Mouse (Mus musculus): ENCODE data around the gene Mesd. TPM values are rescaled to one million over a fixed set of nuclear protein-coding genes. Genes with fewer than 3 reads are reported as not detected.
A peak's percentile ranks its signal among the peaks of the same experiment; 100 is the strongest.

Mesd gene
- polyA plus RNA-seq, 1 experiment: 74.5 TPM

DNA sequence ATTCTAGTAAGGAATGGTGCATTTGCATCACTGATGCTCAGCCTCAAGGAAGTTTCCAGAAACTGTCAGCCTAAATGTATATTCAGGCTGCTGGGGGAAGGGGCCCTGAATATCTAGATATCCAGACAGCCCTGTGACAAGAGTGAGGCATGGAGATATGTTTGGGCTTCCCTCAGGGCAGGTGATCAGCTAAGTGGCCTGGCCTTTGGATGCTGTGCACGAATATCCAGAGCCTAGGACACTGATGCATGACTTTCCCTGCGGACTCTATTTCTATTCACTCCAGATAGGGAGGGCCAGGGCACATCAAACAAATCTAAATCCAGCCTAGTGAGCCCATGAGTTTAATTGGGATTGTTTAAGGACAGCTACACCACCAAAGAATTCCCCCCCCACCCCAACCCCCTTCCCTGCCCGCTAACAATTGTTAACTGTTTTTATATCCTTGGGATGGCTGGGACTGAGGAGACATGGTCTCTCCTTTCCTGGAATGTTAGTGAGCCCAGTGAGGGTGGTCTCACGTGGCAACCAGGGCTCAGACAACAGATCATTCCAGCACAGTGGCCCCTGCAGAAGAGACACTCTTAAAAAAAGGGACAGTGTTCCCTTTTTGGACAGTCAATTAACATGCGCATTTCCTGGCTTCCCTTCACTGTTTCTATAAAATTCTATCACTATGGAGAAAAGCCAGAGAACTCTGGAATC, 14.3 kb upstream of the Mesd start:
- no peaks in the 10 kb centered on the region for H3K79me2 ChIP-seq (ENCODE audit: control insufficient read depth, insufficient read depth)
- TF ChIP-seq USF1 (IDR thresholded peaks at IDR 0.05; ENCODE audit: low read depth) (no peak), MYOD1 (IDR thresholded peaks at IDR 0.05; ENCODE audit: control insufficient read depth, insufficient read length, low read depth) (no peak), MYOG (IDR thresholded peaks at IDR 0.05; ENCODE audit: control insufficient read depth, extremely low read depth, insufficient read length) (no peak), MAX (IDR thresholded peaks at IDR 0.05) (no peak), CTCF (IDR thresholded peaks at IDR 0.05; ENCODE audit: control insufficient read depth, insufficient read depth, insufficient read length) (no peak)

DNA sequence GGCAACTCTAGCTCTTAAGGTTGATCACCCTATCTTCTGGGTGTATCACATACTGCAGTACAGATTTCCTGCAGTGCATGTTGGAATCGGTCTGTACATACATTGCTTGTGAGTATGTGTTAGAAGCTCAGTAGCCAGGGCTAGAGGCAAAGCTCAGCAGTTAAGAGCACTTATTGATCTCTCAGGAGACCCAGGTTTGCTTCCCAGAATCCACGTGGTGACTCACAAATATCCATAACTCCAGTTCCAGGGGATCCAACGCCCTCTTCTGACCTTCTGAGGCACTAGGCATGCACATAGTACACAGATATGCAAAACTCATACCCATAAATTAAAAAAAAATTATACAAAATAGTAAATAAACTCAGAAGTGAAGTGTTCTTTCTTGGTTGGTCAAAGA, 7.2 kb upstream of the Mesd start:
- H3K79me2 ChIP-seq (ENCODE audit: control insufficient read depth, insufficient read depth): peaks cover 41% of the 10 kb centered on the region
- H3K27me3 ChIP-seq (ENCODE audit: control insufficient read depth, insufficient read depth, insufficient read length): no peaks in the 10 kb centered on the region
- TF ChIP-seq MAX (IDR thresholded peaks at IDR 0.05): no peak
- TF ChIP-seq MYOG (IDR thresholded peaks at IDR 0.05; ENCODE audit: control insufficient read depth, extremely low read depth, insufficient read length): no peak
- TF ChIP-seq MYOD1 (IDR thresholded peaks at IDR 0.05; ENCODE audit: control insufficient read depth, insufficient read length, low read depth): no peak
- no peak for TF ChIP-seq CEBPB (IDR thresholded peaks at IDR 0.05; ENCODE audit: low read depth)
- TF ChIP-seq USF1 (IDR thresholded peaks at IDR 0.05; ENCODE audit: low read depth): no peak
- no peak for TF ChIP-seq FOSL1 (IDR thresholded peaks at IDR 0.05; ENCODE audit: insufficient read depth, low read length, poor library complexity, severe bottlenecking)
- TF ChIP-seq CTCF (IDR thresholded peaks at IDR 0.05; ENCODE audit: control insufficient read depth, insufficient read depth, insufficient read length): no peak
- no peak overlapping the region for H3ac ChIP-seq (ENCODE audit: control insufficient read depth, insufficient read length, low read depth)
- no peak overlapping the region for H3K4me3 ChIP-seq (ENCODE audit: insufficient read depth, poor library complexity, severe bottlenecking)
- H3K36me3 ChIP-seq (ENCODE audit: control insufficient read depth, insufficient read depth): peaks cover 17% of the 10 kb centered on the region
- H3K79me3 ChIP-seq (ENCODE audit: low read depth): peaks cover 30% of the 10 kb centered on the region

More for the DNA sequence above, 14.3 kb upstream of the Mesd start:
- H3K4me3 ChIP-seq (ENCODE audit: insufficient read depth, poor library complexity, severe bottlenecking): no peak overlapping the region
- H3K79me3 ChIP-seq (ENCODE audit: low read depth): no peaks in the 10 kb centered on the region
- H3ac ChIP-seq (ENCODE audit: control insufficient read depth, insufficient read length, low read depth): no peak overlapping the region
- H3K36me3 ChIP-seq (ENCODE audit: control insufficient read depth, insufficient read depth): no peaks in the 10 kb centered on the region
- H3K27me3 ChIP-seq (ENCODE audit: control insufficient read depth, insufficient read depth, insufficient read length): no peaks in the 10 kb centered on the region

DNA sequence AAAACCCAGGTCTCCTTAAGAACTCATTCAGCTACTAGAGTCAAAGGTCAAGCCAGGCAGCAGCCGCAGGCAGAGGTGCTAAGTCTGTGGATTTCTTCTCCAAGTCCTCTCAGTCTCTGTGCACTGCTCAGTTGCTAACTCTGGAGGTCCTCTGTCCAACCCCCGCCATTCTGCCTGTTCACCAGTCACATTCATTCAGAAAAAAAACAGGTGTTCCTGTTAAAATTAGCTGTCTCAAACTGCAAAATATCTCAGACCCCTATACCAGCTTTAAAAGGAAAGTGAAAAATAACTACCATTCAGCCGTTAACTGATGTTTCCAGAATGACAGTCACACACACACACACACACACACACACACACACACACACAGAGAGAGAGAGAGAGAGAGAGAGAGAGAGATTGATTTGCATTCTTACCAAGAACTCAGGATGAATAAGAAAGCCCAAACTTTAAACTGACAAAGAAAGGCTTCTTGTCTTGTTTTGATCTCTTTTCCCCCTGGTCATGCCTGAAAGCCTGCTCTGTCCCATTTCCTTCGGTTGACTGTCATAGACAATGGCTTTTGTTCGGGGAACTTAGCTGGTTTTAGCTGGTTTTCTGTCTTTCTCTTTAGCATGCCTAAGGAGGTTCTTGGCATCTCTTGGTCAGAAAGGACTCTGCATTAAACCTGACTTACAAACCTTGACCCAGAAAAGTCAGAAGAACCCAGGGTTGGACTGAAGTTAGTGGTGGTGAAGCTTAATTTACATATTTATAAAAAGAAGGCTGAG, 5.4 kb upstream of the Mesd start:
- Histone ChIP-seq H3K27me3 (ENCODE audit: control insufficient read depth, insufficient read depth, insufficient read length) (no peaks in the 10 kb centered on the region), H3K79me3 (ENCODE audit: low read depth) (peaks cover 39% of the 10 kb centered on the region), H3K4me3 (ENCODE audit: insufficient read depth, poor library complexity, severe bottlenecking) (no peak overlapping the region), H3K36me3 (ENCODE audit: control insufficient read depth, insufficient read depth) (peaks cover 22% of the 10 kb centered on the region), H3K79me2 (ENCODE audit: control insufficient read depth, insufficient read depth) (peaks cover 56% of the 10 kb centered on the region), H3ac (ENCODE audit: control insufficient read depth, insufficient read length, low read depth) (no peak overlapping the region)
- TF ChIP-seq CEBPB (IDR thresholded peaks at IDR 0.05; ENCODE audit: low read depth): no peak
- TF ChIP-seq MYOG (IDR thresholded peaks at IDR 0.05; ENCODE audit: control insufficient read depth, extremely low read depth, insufficient read length): no peak
- TF ChIP-seq MAX (IDR thresholded peaks at IDR 0.05): no peak
- TF ChIP-seq USF1 (IDR thresholded peaks at IDR 0.05; ENCODE audit: low read depth): no peak

DNA sequence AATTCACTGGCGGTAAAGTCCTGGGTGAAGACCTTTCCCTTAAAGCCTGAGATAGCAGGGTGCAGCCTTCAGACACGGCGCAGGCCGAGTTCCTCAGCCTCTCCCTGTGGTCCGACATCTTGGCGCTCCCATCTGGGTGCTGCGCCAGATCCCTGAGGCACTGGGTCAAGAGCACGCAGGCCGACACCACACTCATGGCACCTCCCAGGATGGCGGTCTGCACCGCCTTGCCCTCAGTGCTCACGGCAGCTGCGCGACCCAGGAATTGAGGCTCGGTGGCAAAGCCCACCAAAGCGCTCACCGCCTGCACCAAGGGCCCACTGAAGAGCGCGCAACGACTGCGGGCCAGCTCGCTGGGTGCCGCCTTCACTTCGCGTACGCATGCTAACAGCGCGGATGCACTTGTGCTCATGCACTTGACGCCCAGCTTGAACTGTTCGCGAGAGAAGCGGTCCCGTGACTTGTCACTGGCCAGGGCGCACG, 2.1 kb upstream of the Mesd start:
- peak overlapping the region; percentile 53 for H3K4me3 ChIP-seq (ENCODE audit: insufficient read depth, poor library complexity, severe bottlenecking)
- TF ChIP-seq CTCF (IDR thresholded peaks at IDR 0.05; ENCODE audit: control insufficient read depth, insufficient read depth, insufficient read length) (no peak), CEBPB (IDR thresholded peaks at IDR 0.05; ENCODE audit: low read depth) (no peak), USF1 (IDR thresholded peaks at IDR 0.05; ENCODE audit: low read depth) (no peak), MYOD1 (IDR thresholded peaks at IDR 0.05; ENCODE audit: control insufficient read depth, insufficient read length, low read depth) (no peak), MYOG (IDR thresholded peaks at IDR 0.05; ENCODE audit: control insufficient read depth, extremely low read depth, insufficient read length) (no peak), MAX (IDR thresholded peaks at IDR 0.05) (no peak), FOSL1 (IDR thresholded peaks at IDR 0.05; ENCODE audit: insufficient read depth, low read length, poor library complexity, severe bottlenecking) (no peak)
- peaks cover 39% of the 10 kb centered on the region for H3K79me3 ChIP-seq (ENCODE audit: low read depth)
- H3ac ChIP-seq (ENCODE audit: control insufficient read depth, insufficient read length, low read depth): peak overlapping the region; percentile 90
- H3K27me3 ChIP-seq (ENCODE audit: control insufficient read depth, insufficient read depth, insufficient read length): no peaks in the 10 kb centered on the region
- peaks cover 19% of the 10 kb centered on the region for H3K36me3 ChIP-seq (ENCODE audit: control insufficient read depth, insufficient read depth)
- peaks cover 56% of the 10 kb centered on the region for H3K79me2 ChIP-seq (ENCODE audit: control insufficient read depth, insufficient read depth)

DNA sequence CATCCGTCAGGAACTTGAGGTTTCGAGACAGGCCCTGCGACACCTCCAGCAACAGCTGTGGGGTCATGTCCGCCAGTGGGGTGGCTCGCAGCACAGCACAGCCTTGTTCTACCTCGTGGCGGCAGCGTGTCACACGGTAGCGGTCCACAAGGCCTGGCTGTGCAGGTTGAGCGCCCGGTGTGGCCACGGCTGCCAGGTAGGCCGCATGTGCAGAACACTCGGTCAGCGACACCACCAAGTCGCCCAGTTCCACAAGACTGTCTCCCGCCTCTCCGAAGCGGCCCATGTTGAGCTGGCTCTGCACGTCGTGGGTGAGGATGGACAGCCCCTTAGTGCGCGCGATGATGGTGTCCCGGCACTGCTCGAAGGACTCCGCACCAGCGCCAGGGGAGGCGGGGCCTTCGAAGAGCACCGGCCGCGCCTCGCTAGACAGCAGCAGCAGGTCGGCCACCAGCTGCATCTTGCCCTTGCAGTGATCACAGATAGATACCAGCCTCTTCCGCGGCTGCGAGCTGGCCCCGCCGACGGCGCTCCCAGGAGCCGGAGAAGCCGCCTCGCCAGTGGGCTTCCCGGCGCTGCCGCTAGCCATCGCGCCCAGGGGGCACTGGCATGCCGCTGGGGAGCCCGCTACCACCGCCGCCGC, 1.5 kb upstream of the Mesd start:
- Histone ChIP-seq H3K4me3 (ENCODE audit: insufficient read depth, poor library complexity, severe bottlenecking) (peak overlapping the region; percentile 53), H3K36me3 (ENCODE audit: control insufficient read depth, insufficient read depth) (peaks cover 19% of the 10 kb centered on the region), H3K27me3 (ENCODE audit: control insufficient read depth, insufficient read depth, insufficient read length) (no peaks in the 10 kb centered on the region), H3K79me3 (ENCODE audit: low read depth) (peaks cover 39% of the 10 kb centered on the region), H3ac (ENCODE audit: control insufficient read depth, insufficient read length, low read depth) (peak overlapping the region; percentile 90), H3K79me2 (ENCODE audit: control insufficient read depth, insufficient read depth) (peaks cover 54% of the 10 kb centered on the region)
- TF ChIP-seq MAX (IDR thresholded peaks at IDR 0.05) (no peak), MYOG (IDR thresholded peaks at IDR 0.05; ENCODE audit: control insufficient read depth, extremely low read depth, insufficient read length) (no peak), USF1 (IDR thresholded peaks at IDR 0.05; ENCODE audit: low read depth) (no peak), FOSL1 (IDR thresholded peaks at IDR 0.05; ENCODE audit: insufficient read depth, low read length, poor library complexity, severe bottlenecking) (no peak), CEBPB (IDR thresholded peaks at IDR 0.05; ENCODE audit: low read depth) (no peak), MYOD1 (IDR thresholded peaks at IDR 0.05; ENCODE audit: control insufficient read depth, insufficient read length, low read depth) (no peak), CTCF (IDR thresholded peaks at IDR 0.05; ENCODE audit: control insufficient read depth, insufficient read depth, insufficient read length) (no peak)
